31 mouse cellular contexts compared by ENCODE assay signal in the genomic region with DNA sequence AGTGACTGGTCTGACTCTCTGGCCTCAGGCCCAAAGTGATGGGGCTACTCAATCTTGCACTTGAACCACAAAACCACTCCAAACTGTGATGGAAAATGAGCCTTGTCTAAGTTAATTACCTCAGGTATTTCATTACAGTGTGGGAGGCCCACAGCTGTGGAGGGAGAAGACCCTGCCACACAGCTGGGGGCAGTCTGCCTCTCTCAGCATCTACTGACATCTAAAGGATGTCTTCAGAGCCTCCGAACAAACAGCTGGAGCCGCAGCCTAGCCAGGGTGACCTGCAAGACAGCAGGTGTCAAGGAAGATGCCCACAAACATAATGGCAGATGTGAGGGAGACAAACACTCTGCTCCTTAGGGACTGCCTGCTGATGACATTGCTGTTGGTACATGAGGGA.
"Had no signal": no experiment of that assay in that cellular context is flagged by ENCODE, and none has a peak within 500 bp of the region (broad histone marks: within the 10 kb centered on the region; RNA-seq: fewer than 3 reads in every experiment).

No protein-coding gene starts in this region.

- H3K4me1 ChIP-seq: heart, embryonic 10.5 days; heart, embryonic 12.5 days; heart, embryonic 13.5 days; heart, embryonic 15.5 days; hindbrain, embryonic 10.5 days; hindbrain, embryonic 12.5 days; hindbrain, embryonic 13.5 days; hindbrain, embryonic 15.5 days; intestine, embryonic 15.5 days had no signal

- H3K9ac ChIP-seq: heart, embryonic 12.5 days; heart, embryonic 13.5 days; heart, embryonic 15.5 days; hindbrain, embryonic 12.5 days; hindbrain, embryonic 13.5 days; hindbrain, embryonic 14.5 days; hindbrain, embryonic 15.5 days; intestine, embryonic 15.5 days had no signal

- DNase-seq: heart, adult 18-20 months; heart, adult 2 months; heart, postnatal 10 days; heart, postnatal 14 days; heart, postnatal 36 days; heart, postnatal 4 days; kidney, adult 11 months; kidney, adult 8-10 months; kidney, adult 9 months; kidney, postnatal 10 days; kidney, postnatal 14 days; layer of hippocampus, adult 9-11 months; layer of hippocampus, postnatal 36 days had no signal

- H3K27me3 ChIP-seq: heart, embryonic 12.5 days; heart, embryonic 13.5 days; heart, embryonic 15.5 days; hindbrain, embryonic 12.5 days; hindbrain, embryonic 13.5 days; hindbrain, embryonic 15.5 days; intestine, embryonic 15.5 days had no signal

- H3K4me2 ChIP-seq: heart, embryonic 11.5 days; heart, embryonic 12.5 days; heart, embryonic 13.5 days; heart, embryonic 15.5 days; hindbrain, embryonic 12.5 days; hindbrain, embryonic 13.5 days; hindbrain, embryonic 14.5 days; hindbrain, embryonic 15.5 days; intestine, embryonic 15.5 days had no signal

- ATAC-seq: hindbrain, embryonic 16.5 days; hindbrain, postnatal 0 days; inflammation-experienced regulatory T-cells, adult 6 months; intestine, embryonic 15.5 days; intestine, embryonic 16.5 days; intestine, postnatal 0 days had no signal

- H3K4me3 ChIP-seq: heart, adult 2 months; heart, embryonic 10.5 days; heart, embryonic 12.5 days; heart, embryonic 13.5 days; heart, embryonic 15.5 days; hindbrain, embryonic 10.5 days; hindbrain, embryonic 12.5 days; hindbrain, embryonic 13.5 days; hindbrain, embryonic 15.5 days; intestine, embryonic 15.5 days; layer of hippocampus, adult 2 months; left cerebral cortex, adult 2 months had no signal

- H3K27ac ChIP-seq: heart, adult 2 months; heart, embryonic 10.5 days; heart, embryonic 13.5 days; heart, embryonic 15.5 days; hindbrain, embryonic 10.5 days; hindbrain, embryonic 12.5 days; hindbrain, embryonic 13.5 days; hindbrain, embryonic 14.5 days; hindbrain, embryonic 15.5 days; hindbrain, postnatal 0 days; intestine, embryonic 15.5 days; layer of hippocampus, adult 2 months; left cerebral cortex, adult 2 months had no signal

- H3K9me3 ChIP-seq: heart, embryonic 10.5 days; heart, embryonic 15.5 days; hindbrain, embryonic 12.5 days; hindbrain, embryonic 13.5 days; hindbrain, embryonic 15.5 days had no signal

- H3K36me3 ChIP-seq: heart, embryonic 10.5 days; heart, embryonic 12.5 days; heart, embryonic 13.5 days; heart, embryonic 15.5 days; hindbrain, embryonic 10.5 days; hindbrain, embryonic 12.5 days; hindbrain, embryonic 13.5 days; hindbrain, embryonic 15.5 days; intestine, embryonic 15.5 days had no signal
